Mouse (Mus musculus) ovary, postnatal 14 days (tissue): ENCODE measurements around the gene Actr3.

Experiments used
- DNase-seq: peaks from one replicate; pipeline ENCODE4 v3.0.0; 2022; ENCODE audit warnings: low spot score

Actr3 gene

GRCm38 (mm10) chr1:125435369-125436135 is at the start of gene Actr3:
Actr3 (minus strand) TSS chr1:125435727.
- peak; percentile 100 for DNase-seq

DNA sequence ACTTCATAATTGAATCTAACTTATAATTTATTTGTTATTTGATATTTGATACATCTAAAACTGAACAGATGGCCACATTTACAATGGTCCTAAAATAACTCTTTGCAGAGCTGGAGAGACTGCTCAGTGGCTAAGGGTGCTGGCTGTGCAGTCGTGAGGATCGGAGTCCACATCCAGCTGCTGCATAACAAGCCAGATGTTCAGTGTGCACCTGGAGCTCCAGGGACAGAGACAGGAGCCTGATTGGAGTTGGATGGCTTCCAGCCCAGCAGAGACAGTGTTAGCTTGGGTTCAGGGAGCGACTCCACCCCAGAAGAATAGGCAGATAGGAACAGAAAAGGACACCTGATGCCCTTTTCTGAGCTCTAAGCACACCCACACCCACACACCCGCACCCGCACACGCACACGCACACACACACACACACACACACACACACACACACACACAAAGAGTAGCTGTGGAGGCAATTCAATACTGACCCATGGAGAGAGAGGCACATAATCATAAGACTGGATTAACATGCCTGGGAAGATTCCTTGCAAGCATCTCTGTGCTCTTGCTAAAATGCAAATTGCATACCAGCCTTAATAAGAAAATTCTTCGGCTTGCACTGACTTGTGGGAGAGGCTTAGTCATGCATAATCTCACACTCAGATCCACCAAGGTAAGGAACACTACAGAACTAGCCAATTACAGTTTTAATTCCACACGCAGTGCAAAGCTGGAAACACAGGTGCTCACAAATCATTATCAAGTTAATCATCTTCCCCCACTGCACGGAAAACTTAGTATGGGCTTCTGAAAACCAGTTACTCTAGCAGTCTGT is 47.1 kb upstream of the Actr3 start:
- DNase-seq: no peak

DNA sequence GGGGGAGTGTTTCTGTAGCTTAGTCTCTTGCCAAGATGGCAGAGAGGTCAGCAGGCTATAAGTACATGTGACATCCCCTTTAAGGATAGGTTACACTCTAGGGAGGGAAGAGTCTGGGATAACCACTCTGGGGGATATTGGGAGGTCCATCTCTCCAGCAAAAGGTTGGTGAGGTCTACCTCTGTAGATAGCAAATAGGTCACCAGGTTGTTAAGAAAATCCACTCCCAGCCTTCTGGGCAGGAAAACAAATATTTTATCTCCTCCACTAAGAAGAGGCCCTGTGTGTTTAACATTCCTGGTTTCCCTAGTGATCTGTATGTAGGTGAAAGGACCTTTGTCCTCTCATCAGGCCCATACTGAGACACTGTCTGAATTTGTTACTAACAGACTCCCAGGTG is 46.3 kb upstream of the Actr3 start:
- no peak for DNase-seq

DNA sequence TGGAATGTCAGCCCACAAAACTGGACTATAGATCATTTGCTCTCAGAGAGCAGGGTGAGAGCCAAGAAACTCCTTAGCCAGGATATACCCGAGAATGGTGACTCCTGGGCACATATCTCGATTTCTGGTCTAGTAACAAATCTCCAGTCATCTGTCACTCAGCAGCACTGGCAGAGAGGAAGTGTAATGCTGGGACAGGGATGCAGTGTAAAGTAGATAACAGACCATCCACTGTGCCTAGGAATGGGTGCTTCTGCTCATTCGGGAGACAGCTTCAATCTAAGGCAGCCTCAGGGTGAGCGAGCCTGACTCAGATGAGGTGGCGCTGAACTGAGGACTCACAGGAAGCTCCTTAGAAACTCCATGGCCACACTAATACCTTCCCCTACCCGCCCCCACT is 43.1 kb upstream of the Actr3 start:
- no peak for DNase-seq

DNA sequence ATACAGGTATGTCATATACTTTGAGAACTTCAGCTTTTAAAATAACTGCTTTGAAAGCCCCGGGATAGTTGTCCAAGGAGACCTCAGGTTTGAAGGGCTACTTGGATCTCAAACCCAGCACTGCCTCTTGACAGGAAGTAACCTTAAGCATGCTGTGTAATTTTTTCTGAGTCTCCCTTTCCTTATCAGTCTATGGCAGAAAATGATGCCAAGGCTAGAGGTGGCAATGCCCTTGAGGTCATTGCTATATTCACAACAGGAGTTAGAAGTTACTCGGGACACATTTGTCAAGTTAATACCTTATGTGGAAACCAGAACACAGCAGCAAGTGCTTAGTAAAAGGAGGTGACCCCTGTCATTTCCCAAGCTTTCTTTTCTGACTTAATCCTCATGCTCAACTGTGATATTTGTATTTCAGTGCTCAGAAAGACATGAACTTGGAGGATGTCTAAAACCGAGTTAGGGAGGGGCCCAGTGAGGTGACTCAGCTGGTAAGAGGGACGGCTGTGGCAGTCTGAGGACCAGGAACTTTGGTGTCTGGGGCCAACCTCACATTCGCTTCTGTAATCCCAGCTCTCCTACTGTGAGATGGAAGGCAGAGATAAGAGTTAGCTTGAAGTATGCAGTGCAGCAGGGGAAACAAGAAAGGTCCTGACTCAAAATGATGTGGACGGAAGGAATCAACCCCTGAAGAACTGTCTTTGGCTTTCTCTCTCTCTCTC is 40.6 kb upstream of the Actr3 start:
- no peak for DNase-seq

DNA sequence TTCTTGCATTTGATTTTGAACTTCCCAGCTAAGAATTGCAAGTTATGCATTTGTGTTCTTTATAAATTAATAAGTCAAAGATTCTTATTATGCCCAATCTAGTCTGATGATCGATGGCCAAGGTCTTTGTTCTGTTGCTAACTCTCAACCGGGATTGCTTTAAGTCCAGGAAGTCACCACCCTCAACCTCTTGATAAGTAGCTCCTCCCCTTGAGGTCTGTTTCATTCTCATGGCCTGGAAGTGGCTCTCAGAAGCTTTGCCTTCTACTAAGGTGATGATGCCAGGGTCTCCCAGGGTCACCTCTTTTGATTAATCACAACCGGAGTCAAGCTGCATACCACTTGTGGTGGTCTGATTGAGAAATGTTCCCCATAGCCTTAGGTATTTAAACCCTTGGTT is 38.3 kb upstream of the Actr3 start:
- DNase-seq: no peak

DNA sequence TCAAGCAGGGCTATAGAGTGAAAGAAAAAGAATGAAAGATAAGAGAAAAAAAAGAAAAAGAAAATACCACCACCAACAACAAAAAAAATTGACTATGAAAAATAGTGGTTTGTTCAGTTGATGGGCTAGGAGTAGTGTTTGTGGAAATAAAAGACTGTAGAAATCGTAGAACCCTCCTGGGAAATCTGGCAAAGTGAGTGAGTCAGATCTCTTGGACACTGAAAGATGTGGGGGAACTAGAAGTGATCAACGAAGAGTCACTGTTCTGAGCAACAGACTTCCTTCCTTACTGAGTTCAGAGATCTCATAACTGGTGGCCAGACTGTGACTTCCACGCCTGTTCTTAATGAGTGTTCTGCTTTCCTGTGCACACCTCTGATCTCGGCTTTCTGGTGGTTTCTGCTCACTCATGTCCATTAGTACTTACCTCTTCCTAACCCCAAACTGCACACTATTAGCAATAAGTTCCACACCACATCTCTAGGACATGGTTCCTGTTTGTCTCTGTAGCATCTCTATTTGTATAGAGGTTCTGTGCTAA is 37.7 kb upstream of the Actr3 start:
- no peak for DNase-seq

- DNase-seq: no peak
Observed at GRCm38 (mm10) chr1:125470805-125471648, 35.5 kb upstream of the Actr3 start.

DNA sequence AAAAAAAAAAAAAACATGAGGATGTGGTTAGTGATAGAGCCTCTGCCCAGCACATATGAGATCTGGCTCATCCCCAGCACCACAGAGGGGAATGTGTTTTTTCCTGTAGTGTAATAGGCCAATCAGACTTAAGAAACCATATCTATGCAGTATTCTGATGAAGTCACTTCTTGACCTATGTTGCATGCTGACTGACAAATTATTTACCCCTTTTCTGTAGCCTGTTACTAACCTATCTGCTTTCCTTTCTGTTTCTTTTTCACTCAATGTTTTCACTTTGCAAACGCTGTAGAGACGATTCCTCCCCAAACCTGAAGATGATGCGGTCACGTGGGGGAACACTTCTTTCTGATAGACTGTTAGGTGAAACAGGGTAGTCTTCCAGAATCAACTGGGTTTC is 32.4 kb upstream of the Actr3 start:
- DNase-seq: no peak

DNA sequence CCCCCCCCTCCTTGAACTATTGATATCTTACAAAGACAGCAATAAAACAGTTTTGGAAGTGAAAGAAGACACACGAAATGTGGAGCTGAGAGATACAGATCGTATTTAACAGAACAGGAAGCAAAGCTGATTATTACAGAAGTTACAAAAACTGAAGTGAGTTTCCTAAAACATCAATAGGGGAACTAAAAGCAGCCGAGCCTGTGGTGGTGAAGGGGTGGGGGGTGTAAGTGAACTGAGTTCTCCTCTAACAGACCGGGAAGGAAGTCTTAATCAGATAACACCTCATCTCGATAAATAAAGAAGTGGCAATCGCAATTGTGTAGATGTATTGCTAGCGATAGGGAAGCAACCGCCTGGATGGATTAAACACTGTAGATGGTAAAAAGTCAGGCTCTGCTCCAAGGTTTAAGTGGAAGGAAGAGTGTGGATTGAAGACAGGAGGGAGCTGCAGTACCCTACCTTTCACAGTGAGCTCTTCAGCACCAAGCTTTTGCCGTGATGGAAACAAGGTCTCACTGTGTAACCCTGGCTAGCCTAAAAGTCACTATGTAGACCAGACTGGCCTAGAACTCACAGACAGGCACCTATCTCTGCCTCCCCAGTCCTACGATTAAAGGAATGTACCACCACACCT is 31.2 kb upstream of the Actr3 start:
- DNase-seq: no peak

GRCm38 (mm10) chr1:125464011-125464410 is 28.5 kb upstream of the Actr3 start:
- DNase-seq: no peak

DNA sequence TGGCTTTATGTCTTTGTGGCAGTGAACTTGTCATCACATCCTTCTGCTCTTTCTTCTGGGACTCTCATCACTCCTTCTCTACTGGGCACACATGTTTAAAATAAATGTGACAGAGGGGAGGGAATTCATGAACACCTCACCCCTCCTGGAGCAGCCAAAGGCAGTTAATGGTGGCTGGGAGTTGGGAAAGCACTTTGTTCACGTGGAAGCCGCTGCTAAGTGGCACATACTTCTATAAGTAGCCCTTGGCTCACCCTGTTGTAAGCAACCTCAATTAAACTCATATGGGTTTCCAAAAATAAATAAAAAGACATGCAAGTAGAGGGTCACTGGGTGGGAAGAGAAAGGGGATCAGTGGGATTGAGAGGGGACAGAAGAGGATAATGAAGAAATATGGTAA is 27.8 kb upstream of the Actr3 start:
- no peak for DNase-seq

- no peak for DNase-seq
Observed at GRCm38 (mm10) chr1:125462917-125463316, 27.4 kb upstream of the Actr3 start.

- DNase-seq: no peak
Observed at GRCm38 (mm10) chr1:125458531-125458930, 23.0 kb upstream of the Actr3 start.

DNA sequence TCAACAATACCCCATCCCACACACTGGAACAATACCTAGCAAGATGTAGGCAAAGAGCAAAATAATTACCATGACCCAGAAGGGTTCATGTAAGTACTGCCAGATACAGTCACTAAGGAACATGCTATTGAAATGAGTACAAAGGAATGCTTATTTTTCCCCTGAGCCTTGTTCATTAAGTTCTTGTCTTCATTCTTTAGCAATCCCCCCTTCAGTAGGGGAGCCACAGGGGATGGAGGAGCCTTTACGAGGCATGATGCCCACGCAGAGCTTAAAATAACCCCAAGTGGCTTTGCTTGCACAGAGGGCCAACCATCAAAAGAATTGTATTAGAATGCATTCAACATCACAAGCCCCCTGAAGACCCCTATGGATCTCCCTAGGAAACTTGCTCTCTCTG is 19.6 kb upstream of the Actr3 start:
- no peak for DNase-seq

- DNase-seq: no peak
Observed at GRCm38 (mm10) chr1:125450282-125451000, 14.9 kb upstream of the Actr3 start.

DNA sequence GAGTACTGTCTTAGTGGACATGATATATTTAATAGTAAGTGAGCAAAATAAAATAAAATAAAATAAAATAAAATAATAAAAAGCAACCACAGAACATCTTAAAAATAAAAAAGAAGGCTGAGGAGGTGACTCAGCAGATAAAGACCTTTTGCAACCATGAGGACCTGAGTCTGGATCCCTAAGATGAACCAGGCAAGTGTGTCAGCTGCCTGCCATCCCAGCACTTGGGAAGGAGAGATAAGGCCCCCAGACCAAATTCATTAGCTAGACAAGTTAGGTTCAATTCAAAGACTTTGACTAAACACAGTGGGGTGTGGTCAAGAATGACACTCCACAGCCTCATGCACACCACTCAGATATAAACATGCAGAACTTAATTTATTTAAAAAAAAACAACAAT is 12.4 kb upstream of the Actr3 start:
- DNase-seq: no peak

DNA sequence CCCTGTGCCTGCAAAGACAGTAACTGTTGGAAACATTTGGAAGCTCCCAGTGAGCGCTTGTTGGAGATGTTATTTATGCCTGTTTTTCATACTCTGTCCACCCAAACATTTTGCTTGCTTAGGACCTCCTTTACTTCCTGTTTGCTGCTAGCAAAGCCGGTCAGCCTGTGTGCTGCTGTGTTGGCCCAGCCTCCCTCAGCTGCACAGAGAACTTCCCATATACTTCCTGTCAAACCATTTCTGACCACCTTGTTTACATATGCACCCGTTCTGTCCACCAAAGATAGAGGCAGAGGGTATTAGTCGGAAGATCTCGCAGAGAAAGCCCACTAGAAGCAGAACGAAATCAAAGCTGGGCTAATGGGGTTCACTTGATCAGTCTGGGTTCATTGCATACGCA is 6.2 kb upstream of the Actr3 start:
- DNase-seq: no peak

GRCm38 (mm10) chr1:125441251-125441650 is 5.7 kb upstream of the Actr3 start:
- DNase-seq: no peak

GRCm38 (mm10) chr1:125439556-125439955 is 4.0 kb upstream of the Actr3 start:
- no peak for DNase-seq
